Mouse (Mus musculus) CH12F3 (cell line): ENCODE data around the gene Cela3b.

Experiments used
- in situ Hi-C: fragments of 300-500 bp; cut with MboI; formaldehyde crosslinking; loops from 2 replicates; pipeline ENCODE4 v1.14.3; 2020; ENCODE audit warnings: low sequenced_read_pairs

Gene Cela3b

GRCm38 (mm10) chr4:137461981-137462690 lies 31.8 kb upstream of the Cela3b start:
- in situ Hi-C loops, result no loop called here

GRCm38 (mm10) chr4:137461217-137461616 lies 30.9 kb upstream of the Cela3b start:
- in situ Hi-C loops, result no loop called here

- in situ Hi-C loops, result no loop called here
Measured at GRCm38 (mm10) chr4:137460676-137461075, 30.3 kb upstream of the Cela3b start.

GRCm38 (mm10) chr4:137458861-137459260 lies 28.5 kb upstream of the Cela3b start:
- in situ Hi-C loops, result no loop called here

GRCm38 (mm10) chr4:137458310-137458709 lies 28.0 kb upstream of the Cela3b start:
- in situ Hi-C loops, result no loop called here

- in situ Hi-C loops, result no loop called here
Measured at GRCm38 (mm10) chr4:137457292-137457691, 27.0 kb upstream of the Cela3b start.

GRCm38 (mm10) chr4:137456581-137456980 lies 26.2 kb upstream of the Cela3b start:
- in situ Hi-C loops, result no loop called here

GRCm38 (mm10) chr4:137454582-137454981 lies 24.2 kb upstream of the Cela3b start:
- in situ Hi-C loops, result no loop called here

- in situ Hi-C loops, result no loop called here
Measured at GRCm38 (mm10) chr4:137453234-137453767, 23.0 kb upstream of the Cela3b start, which contains the start of gene 1700013G24Rik. TSS of gene 1700013G24Rik (plus strand) at chr4:137453284.

- in situ Hi-C loops, result no loop called here
Measured at GRCm38 (mm10) chr4:137452190-137452589, 21.9 kb upstream of the Cela3b start.

- in situ Hi-C loops, result loop anchor here (10.0 kb wide), 1 partner anchor 95 kb away; no protein-coding TSS in a partner anchor
Measured at GRCm38 (mm10) chr4:137449715-137450114, 19.4 kb upstream of the Cela3b start.

- in situ Hi-C loops, result loop anchor here (10.0 kb wide), 1 partner anchor 96 kb away; no protein-coding TSS in a partner anchor
Measured at GRCm38 (mm10) chr4:137449132-137449531, 18.8 kb upstream of the Cela3b start.

GRCm38 (mm10) chr4:137448641-137449040 lies 18.3 kb upstream of the Cela3b start:
- in situ Hi-C loops, result loop anchor here (10.0 kb wide), 1 partner anchor 96 kb away; no protein-coding TSS in a partner anchor

- in situ Hi-C loops, result loop anchor here (10.0 kb wide), 1 partner anchor 97 kb away; no protein-coding TSS in a partner anchor
Measured at GRCm38 (mm10) chr4:137448197-137448596, 17.9 kb upstream of the Cela3b start.

- in situ Hi-C loops, result loop anchor here (10.0 kb wide), 1 partner anchor 97 kb away; no protein-coding TSS in a partner anchor
Measured at GRCm38 (mm10) chr4:137447363-137448196, 17.2 kb upstream of the Cela3b start.

GRCm38 (mm10) chr4:137445881-137446280 lies 15.5 kb upstream of the Cela3b start:
- in situ Hi-C loops, result loop anchor here (10.0 kb wide), 1 partner anchor 99 kb away; no protein-coding TSS in a partner anchor

GRCm38 (mm10) chr4:137443625-137444024 lies 13.3 kb upstream of the Cela3b start:
- in situ Hi-C loops, result loop anchor here (10.0 kb wide), 1 partner anchor 101 kb away; no protein-coding TSS in a partner anchor

GRCm38 (mm10) chr4:137441332-137441731 lies 11.0 kb upstream of the Cela3b start:
- in situ Hi-C loops, result loop anchor here (10.0 kb wide), 1 partner anchor 103 kb away; no protein-coding TSS in a partner anchor

GRCm38 (mm10) chr4:137438842-137439241 lies 8.5 kb upstream of the Cela3b start:
- in situ Hi-C loops, result no loop called here

- in situ Hi-C loops, result no loop called here
Measured at GRCm38 (mm10) chr4:137436979-137437669, 6.8 kb upstream of the Cela3b start.
